Mouse (Mus musculus) cortical plate, adult 2 months (tissue): Measurements from ENCODE around the gene Bmp2k.

Experiments used
- CTCF ChIP-seq: fragments of 200-500 bp; IDR thresholded peaks from 2 replicates; pipeline ENCODE4 v1.5.1; 2011; ENCODE audit warnings: mild to moderate bottlenecking, control low read depth, low read length; ENCODE audit not compliant: insufficient read depth; ENCODE audit errors: extremely low read depth
- POLR2A ChIP-seq: fragments of 200-500 bp; IDR thresholded peaks from 2 replicates; pipeline ENCODE4 v1.6.1; 2011; ENCODE audit warnings: mild to moderate bottlenecking, low read length, control low read depth; ENCODE audit not compliant: insufficient read depth; ENCODE audit errors: extremely low read depth

- no peak for TF ChIP-seq CTCF
- no peak for TF ChIP-seq POLR2A
Measured at GRCm38 (mm10) chr5:96998566-96998907, 1.0 kb downstream of the Bmp2k start.
